Mouse (Mus musculus): Measurements from ENCODE around the gene Ksr1. TPM values are rescaled to one million over a fixed set of nuclear protein-coding genes. Genes with fewer than 3 reads are reported as not detected.
A peak's percentile ranks its signal among the peaks of the same experiment; 100 is the strongest.
"Not testable (repeated sequence)": the region's sequence is repeated elsewhere in the genome, so short reads cannot be mapped to it uniquely, and the experiment has no call there.

Ksr1 gene
- total RNA-seq, 2 experiments from 2014 or later: 5.4 to 10.6 TPM

DNA sequence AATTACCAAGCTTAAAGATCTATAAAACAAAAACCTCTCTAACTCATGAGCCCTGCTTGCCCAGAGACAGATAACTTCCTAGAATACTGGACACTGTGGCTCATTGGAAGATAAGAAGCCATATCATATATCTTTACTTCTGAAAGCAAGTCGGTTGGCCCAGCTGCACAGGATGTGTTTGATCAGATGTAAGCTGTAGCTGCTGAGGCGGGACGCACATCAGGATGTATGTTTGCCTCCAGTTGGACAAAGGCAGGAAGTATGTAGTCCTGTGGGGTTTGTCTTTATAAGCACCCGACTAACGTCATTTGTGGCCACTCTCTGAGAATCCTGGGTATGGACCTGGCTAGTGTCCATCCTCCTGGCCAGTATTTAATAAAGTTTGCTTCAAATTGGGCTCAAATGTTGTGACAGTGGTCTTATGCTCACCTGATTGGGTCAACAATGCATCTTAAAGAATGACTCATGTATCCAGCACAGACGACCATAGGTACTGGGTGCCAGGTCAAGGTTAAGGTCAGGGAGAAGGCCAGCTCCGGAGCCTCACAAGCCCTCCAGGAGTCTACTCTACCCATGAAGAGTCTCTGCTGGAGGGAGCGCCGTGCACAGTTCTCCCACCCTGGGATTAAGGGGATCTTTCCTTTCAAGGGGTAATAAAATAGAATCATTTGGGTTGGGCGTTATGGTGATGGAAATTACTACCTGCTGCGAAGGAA is 143.0 kb downstream of the Ksr1 start:
- peak; percentile 41; the same call in 1 of the 2 replicates for ATAC-seq (replicated peaks; ENCODE audit: low FRiP score, low TSS enrichment, poor library complexity, severe bottlenecking)

DNA sequence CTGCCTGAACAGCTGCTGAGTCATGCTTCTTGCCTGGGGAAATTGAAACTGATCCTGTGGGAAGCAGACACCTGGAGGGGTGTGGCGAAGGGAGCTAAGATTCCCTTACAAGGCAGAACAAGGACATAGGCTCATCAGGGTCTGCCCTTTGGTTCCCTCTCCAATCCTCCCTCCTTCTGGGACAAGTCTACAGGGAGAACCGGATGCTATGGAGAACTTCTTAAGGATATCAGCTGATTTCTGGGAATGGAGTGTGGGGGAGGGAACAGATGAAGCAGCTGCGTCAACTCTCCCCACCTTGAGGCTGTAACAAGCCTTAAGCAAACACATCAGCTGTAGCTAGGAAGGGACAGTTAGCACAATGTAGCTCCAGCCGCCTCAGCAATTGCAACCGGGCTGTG is 143.7 kb downstream of the Ksr1 start:
- no peak for ATAC-seq (replicated peaks; ENCODE audit: low FRiP score, low TSS enrichment, poor library complexity, severe bottlenecking)

DNA sequence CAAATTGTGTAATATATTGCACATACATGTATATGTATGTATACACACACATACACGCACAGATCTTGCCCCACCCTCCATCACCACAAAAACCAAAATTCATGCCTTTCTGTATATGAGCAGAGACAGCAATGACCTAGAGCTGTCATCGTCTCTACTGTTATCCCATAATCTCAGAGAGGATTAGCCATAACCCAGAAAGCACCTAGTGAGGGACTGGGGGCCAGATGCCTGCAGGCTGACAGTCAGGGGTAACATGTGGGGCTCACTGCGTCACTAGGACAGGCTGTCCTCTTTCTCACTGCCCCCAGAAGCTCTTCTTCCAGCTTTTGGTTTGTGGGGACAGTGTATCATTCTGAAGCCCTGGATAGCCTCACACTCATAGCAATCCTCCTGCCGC is 144.3 kb downstream of the Ksr1 start:
- ATAC-seq (replicated peaks; ENCODE audit: low FRiP score, low TSS enrichment, poor library complexity, severe bottlenecking): no peak

DNA sequence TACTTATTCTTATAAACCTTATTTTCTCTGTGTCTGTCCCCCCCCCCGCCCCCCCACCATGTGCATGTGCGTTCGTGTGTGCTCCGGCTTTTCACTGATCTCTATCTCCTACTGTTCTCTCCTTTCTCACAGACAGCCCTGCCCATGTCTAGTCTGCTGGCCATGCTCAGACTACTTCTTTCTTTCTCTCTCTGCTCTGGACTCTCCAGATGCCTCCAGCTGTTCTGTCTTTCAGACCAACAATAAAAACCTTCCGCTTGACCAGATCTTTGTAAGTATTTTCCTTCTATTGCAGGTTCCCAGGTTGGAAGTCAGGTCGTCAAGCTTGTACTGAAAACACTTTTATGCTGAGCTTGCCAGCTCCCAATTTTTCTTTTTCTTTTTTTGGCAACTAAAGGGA is 147.1 kb downstream of the Ksr1 start:
- no peak for ATAC-seq (replicated peaks; ENCODE audit: low FRiP score, low TSS enrichment, poor library complexity, severe bottlenecking)

DNA sequence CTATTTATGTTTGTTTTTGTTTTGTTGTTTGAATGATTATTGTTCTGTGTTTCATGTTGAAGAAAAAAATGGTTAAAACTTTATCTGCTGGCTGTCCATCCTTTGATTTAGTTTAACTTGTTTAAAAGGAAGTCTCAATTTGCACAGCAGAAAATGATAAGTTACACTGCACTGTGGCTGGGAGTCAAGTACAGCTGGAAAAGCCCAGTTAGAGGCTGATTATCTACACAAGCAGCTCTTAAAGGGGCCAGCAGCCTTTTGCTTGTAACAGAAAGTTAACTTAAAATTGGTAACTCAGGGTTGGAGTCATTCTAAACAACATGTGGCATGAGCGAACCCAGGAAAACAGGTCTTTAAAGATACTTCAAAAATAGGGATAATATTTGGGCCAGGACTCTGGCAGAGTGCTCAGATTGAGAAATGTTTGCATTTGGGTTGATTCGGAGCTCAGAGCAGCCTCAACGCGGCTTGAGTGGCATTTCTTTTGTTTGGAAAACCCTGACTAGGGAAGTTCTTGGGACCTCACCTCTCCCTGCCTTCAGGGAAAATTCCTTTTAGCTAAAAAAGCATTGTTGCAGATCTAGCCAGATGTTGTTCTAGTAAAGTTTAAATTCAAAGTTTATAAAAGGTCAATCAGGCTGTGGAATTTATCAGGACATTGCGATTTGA is 155.2 kb downstream of the Ksr1 start:
- not testable (repeated sequence) for ATAC-seq (replicated peaks; ENCODE audit: low FRiP score, low TSS enrichment, poor library complexity, severe bottlenecking)

DNA sequence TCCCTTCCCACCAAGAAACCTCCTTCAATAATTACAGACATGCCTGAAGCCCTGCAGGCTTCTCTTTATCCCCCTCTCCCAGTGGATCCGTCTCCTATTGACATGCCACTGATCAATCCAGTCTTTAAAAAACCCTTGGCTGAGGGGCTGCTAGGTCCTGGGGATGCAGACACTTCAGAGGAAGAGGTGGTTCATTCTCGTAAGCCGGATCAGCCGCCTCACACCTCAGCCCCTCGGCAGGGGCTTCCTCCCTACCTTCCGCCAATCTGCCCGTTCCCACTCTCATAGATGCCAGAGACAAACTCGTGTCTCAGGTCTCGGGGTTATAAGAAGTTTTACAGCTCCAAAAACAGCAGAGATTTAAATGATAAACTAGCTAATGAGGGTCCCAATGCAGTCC is 156.1 kb downstream of the Ksr1 start:
- ATAC-seq (replicated peaks; ENCODE audit: low FRiP score, low TSS enrichment, poor library complexity, severe bottlenecking): no peak

DNA sequence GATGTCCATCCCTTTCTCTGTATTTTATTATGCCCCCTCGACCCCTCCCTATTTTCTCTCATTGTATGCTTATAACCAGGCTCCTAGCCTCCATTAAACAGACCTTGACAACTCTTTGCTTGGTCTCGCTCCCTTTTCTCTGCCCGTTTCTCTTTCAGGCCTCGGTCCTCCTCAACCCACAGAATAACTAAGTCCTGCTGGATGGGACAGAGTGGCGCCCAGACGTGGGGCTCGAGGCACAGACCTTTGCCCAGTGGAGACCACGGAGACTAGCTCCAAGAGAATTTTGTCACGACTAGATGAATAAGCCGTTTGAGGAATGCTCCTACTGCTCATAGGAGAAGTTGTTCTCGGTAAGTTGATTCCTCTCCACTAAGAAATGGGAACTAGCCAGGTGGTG is 157.0 kb downstream of the Ksr1 start:
- not testable (repeated sequence) for ATAC-seq (replicated peaks; ENCODE audit: low FRiP score, low TSS enrichment, poor library complexity, severe bottlenecking)

DNA sequence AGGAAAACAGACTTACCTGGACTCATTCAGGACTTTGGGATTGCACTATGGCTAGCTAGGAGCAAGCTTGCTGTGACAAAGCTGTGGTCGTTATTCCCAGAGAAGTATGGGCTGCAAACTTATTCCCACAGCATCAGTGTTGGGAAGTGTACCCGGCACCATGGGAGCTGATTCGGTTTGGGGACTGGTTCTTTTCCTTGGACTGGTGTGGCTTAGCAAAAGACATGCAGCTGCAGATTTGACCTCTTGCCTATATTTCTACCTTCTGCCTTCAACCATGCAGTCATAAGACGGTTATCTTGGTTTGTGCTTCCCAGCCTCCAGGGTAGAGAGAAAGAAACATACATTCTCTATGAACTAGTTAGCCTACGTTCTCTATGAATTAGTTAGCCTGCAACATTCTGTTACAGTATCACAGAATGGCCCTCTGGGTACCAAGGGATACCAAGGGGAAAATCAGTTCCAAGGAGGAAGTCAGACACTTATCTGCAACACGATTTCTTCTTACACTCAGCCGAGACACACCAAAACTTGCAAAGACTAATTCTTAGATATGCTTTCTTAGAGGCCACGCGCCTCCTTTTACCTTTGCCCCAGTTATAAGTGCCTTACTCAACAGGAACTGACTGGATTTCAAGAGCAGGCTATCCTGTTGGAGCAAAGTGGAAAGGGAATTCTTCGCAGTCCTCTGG is 159.8 kb downstream of the Ksr1 start:
- ATAC-seq (replicated peaks; ENCODE audit: low FRiP score, low TSS enrichment, poor library complexity, severe bottlenecking): no peak

DNA sequence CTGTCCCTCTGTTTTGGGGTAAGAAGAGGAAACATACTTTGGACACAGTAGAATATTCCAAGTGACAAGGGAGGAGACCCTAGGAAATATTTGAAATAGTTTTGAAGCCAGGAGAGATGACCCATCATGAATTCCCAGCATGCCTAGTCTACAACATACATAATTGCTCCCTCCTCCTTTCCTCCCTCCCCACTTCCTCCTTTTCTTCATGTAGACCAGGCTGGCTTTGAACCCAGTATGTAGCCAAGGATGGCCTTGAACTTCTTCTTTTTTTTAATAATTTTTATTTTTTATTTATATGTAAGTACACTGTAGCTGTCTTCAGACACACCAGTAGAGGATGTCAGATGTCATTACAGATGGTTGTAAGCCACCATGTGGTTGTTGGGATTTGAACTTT is 160.7 kb downstream of the Ksr1 start:
- ATAC-seq (replicated peaks; ENCODE audit: low FRiP score, low TSS enrichment, poor library complexity, severe bottlenecking): no peak

DNA sequence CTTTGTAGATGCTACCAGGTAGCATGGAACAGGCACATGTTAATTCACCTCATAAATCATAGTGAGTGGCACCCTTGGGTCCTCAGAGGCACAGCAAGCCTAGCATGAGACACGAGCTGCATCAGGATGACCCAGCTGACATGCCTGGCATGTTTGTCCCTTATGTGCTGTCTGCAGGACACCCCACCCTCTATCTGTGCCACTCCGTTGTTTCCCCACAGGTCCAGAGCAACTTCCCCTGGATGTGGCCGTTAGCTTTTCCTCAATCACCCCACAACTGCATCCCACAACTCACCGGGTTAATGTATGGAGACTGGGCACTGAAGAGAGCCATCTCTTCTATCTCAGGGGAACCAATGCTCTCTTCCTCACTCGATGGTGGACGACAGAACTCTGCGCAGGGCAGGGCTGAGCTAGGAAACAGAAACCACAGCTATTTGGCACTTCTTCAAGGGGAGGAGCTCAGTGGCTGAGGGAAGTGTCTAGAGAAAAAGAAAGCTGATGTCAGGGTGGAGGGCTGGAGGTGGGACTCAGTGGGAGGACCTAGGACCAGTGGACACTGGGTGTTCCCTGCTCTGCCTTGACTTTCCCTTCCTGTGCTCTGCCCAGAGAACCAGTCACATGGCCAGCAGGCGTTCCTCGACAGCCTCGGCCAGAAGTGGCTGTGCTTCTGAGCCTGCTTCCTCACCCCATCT is 161.6 kb downstream of the Ksr1 start, which contains the start of gene Lgals9:
Gene Lgals9 (minus strand): TSS at position 464 of the 695 bp plus-strand sequence.
- ATAC-seq (replicated peaks; ENCODE audit: low FRiP score, low TSS enrichment, poor library complexity, severe bottlenecking): peak; percentile 80

DNA sequence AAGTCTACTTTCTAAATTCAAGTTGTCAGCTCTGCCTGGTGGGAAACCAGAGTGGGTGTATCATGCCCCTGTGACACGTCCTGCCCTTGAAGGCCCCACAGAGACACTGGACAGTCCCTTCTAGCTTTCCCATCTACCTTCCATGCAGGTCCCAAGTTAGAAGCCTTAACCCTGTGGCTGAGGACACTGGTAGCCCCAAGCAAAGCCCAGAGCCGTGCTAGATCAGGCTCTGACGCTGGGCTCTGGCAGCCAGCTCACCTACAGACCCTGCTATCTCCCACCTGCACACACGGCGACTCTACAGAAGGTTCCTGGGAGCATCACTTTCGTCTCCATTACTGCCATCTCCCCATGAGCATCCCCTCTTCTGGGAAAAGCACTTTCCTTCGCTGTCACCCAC is 162.7 kb downstream of the Ksr1 start:
- 0 out of 2 replicates have a peak, but pooled peaks have one; percentile 37 for ATAC-seq (replicated peaks; ENCODE audit: low FRiP score, low TSS enrichment, poor library complexity, severe bottlenecking)

DNA sequence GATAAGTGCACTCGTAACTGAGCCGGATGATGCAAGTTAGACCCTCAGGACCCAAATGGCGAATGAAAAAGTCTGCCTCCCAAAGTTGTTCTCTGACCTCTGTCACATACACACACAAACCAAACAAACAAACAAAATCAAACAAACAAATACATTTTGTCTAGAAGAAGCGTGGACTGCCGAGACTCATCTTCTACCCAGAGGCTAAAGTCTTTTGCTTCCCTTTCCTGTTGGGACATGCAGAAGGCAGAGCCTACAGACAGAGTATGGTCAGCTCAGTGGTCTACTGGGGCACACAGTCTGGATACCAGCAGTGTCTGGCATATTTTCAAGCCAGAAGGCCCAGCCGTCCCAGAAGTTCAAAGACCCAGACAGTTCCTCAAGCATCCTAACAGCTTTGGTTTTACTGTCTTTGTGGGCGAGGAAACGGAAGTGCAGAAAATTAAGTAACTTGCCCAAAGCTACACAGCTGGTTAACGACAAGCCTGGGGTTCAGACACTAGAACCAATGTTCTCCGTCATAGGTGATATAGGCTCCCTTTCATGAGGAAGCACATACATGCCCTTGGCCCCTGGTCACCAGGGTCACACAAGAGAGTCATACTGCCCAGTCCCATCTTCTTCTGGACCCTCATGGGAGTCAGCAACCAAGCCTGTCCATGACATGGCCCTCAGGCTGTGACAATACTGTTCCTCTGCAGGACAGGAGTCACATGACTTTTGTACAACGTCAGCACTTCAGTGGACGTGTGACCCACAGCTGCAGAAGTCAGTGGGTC is 163.5 kb downstream of the Ksr1 start:
- ATAC-seq (replicated peaks; ENCODE audit: low FRiP score, low TSS enrichment, poor library complexity, severe bottlenecking): no peak

DNA sequence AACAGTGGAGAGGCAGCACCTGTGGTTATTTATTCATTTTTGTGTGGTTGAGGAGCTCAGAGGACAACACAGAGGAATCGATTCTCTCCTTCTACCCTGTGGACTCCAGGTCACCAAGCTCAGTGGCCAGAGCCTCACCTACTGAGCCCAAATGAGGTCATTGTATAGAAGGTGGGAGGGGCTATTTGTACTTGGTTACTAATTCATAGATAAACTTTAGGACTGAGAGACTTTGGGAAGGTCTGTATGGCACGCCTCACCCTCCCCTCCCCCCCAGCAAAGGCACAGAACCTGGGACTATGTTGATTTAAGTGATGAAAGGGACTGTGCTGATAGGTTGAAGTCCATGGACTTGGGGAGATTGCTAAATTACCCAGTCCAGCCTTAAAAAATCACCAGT is 164.2 kb downstream of the Ksr1 start:
- ATAC-seq (replicated peaks; ENCODE audit: low FRiP score, low TSS enrichment, poor library complexity, severe bottlenecking): no peak

DNA sequence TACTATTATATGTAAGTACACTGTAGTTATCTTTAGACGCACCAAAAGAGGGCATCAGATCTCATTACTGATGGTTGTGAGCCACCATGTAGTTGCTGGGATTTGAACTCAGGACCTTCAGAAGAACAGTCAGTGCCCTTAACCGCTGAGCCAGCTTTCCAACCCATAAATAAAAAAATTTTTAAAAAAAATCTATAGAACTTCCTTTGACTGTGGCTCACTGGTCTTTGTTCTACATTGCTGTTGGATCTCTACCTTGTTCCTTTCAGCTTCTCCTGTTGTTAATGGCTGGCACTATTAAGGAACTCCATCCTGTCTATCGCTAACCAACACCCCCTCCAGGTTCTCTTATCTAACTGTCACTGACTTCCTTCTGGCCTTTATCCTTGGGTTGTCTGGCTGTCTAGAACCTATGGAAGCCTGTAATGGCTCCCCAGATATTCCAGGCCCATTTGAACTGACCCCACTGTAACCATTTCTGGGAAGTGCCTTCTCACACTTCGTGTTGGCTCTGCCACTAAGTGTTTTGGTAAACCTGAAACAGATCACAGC is 166.0 kb downstream of the Ksr1 start:
- peak; percentile 40; the same call in 1 of the 2 replicates for ATAC-seq (replicated peaks; ENCODE audit: low FRiP score, low TSS enrichment, poor library complexity, severe bottlenecking)

DNA sequence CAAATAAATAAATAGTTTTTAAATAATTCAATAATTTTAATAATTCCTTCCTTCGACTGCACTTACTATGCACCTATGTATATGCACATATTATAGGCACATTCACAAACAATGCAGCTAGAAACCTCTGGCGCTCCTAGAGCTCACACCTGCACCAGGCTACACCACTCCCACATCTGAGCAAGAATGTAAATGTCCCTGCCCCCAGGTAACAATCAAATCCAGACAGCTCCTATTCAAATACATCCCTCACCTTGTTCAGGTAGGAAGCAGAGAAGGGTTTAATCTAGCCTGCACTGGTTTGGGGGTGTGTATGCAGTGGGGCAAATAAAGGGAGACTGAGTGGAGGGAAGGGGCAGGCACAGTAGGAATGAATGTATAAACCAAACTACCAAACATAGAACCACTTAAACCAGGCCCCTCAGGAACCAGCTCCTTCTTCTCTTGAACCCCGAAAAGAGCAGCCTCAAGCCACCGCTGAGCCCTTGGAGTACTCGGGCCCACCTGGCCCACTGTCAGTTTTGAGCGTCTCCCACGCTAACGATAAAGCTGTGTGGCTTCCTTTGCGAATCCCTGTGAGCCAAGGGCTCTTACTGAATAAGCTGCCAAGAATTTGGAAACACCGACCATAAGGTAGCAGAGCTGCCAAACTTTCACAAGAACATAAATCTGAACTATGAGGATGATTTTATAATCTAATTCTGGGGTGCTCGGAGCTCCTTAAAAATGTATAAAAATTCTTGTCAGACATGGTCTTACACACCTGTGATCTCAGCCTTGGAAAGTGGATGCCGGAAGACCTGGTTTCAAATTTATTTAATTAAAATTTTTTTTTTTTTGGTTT is 167.8 kb downstream of the Ksr1 start:
- ATAC-seq (replicated peaks; ENCODE audit: low FRiP score, low TSS enrichment, poor library complexity, severe bottlenecking): no peak

DNA sequence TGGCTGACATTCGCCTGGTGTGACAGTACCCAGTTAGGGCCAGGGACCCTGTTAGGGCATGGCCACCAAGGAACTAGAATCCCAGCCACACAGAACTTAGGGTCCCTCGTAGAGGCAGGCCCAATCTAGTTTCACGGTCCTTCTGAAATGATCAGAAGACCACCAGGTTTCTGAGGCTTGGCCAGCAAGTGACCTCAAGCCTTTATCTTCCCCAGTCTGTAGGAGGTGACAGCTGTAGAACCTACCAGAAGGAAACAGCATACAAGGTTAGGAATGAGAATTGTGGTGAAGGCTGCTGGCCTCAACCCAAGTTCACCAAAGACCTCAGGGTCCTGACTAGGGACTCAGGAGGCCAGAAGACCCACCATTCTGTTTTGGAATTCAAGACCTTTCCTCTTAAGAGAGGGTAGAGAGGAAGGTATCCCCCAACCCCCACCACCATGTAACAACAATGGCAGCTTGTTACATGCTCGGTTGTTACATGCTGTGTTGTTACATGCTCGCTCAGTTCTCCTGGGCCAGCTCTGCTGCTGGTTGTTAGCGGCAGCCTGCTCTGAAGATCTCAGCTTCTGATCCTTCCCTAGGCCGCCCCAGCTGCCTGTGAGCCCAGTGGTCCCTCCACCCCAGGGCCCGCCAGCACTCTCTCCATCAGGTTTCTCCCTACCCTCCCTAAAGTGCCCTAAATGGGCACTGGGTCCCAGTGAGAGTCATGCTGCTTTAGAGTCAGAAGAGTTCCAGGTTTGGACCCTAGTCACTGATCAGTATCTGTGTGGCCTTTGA is 169.3 kb downstream of the Ksr1 start:
- ATAC-seq (replicated peaks; ENCODE audit: low FRiP score, low TSS enrichment, poor library complexity, severe bottlenecking): no peak

DNA sequence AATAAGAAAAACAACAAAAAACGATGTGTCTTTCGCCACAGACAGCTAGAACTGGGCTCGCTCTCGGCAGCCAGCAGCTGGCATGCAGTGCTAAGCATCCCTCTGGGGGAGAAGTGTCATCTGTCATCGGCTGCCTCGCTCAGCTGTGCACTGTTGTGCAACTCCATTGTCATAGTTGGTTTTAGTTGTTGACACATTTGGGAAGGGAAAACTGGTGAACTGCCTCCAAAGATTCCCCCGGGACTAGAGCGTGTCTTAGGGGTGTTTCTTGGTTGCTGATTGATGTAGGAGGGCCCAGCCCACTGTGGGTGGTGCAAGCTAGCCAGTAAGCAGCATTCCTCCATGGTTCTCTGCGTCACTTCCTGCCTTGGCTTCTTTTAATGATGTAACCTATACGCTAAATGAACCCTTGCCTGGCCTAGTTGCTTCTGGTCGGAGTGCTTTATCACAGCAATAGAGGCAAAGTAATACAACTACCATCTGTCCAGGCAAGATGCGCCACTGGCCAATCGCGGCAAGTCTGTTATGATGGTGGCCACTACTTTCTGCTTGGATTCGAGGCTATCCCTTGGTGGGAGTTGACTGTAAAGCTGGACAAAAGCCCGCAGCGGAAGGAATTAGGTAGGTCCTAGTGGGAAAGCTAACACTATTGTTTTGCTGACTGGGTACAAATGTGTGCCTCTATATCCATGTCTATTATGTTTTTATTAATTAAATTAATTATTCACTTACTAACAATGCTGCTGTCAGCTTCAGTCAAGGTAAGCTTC is 172.6 kb downstream of the Ksr1 start:
- ATAC-seq (replicated peaks; ENCODE audit: low FRiP score, low TSS enrichment, poor library complexity, severe bottlenecking): no peak

All from megakaryocyte-erythroid progenitor cell, adult 5-6 weeks (primary cell).